Mouse (Mus musculus) mesoderm, embryonic 11.5 days (tissue): ENCODE data around the gene Slc19a2.
A peak's percentile ranks its signal among the peaks of the same experiment; 100 is the strongest.
"Not testable (repeated sequence)": the region's sequence is repeated elsewhere in the genome, so short reads cannot be mapped to it uniquely, and the experiment has no call there.

Experiments used
- DNase-seq: peaks from one replicate; pipeline ENCODE4 v3.0.0-alpha.2; 2012; ENCODE audit warnings: low read depth, low spot score

Slc19a2 gene

GRCm38 (mm10) chr1:164248465-164249331 is at the start of gene Slc19a2:
Gene Slc19a2, plus strand, starts transcription at chr1:164249046.
- DNase-seq, result peak; percentile 97

GRCm38 (mm10) chr1:164199551-164199950 is 49.3 kb upstream of the Slc19a2 start:
- no peak for DNase-seq

GRCm38 (mm10) chr1:164208437-164208836 is 40.4 kb upstream of the Slc19a2 start:
- no peak for DNase-seq

GRCm38 (mm10) chr1:164210899-164211298 is 37.9 kb upstream of the Slc19a2 start:
- no peak for DNase-seq

GRCm38 (mm10) chr1:164212686-164213085 is 36.2 kb upstream of the Slc19a2 start:
- DNase-seq, result no peak

- DNase-seq, result no peak
These were observed 34.7 kb upstream of the Slc19a2 start for GRCm38 (mm10) chr1:164214190-164214589.

GRCm38 (mm10) chr1:164215097-164215496 is 33.7 kb upstream of the Slc19a2 start:
- no peak for DNase-seq

- no peak for DNase-seq
These were observed 33.3 kb upstream of the Slc19a2 start for GRCm38 (mm10) chr1:164215540-164215939.

- DNase-seq, result no peak
These were observed 30.8 kb upstream of the Slc19a2 start for GRCm38 (mm10) chr1:164217791-164218685.

GRCm38 (mm10) chr1:164220261-164220660 is 28.6 kb upstream of the Slc19a2 start:
- DNase-seq, result no peak

GRCm38 (mm10) chr1:164223089-164223488 is 25.8 kb upstream of the Slc19a2 start:
- no peak for DNase-seq

- DNase-seq, result not testable (repeated sequence)
These were observed 16.8 kb upstream of the Slc19a2 start for GRCm38 (mm10) chr1:164231937-164232570.

- no peak for DNase-seq
These were observed 15.4 kb upstream of the Slc19a2 start for GRCm38 (mm10) chr1:164233447-164233846.

- DNase-seq, result no peak
These were observed 13.8 kb upstream of the Slc19a2 start for GRCm38 (mm10) chr1:164235078-164235477.

- DNase-seq, result no peak
These were observed 12.8 kb upstream of the Slc19a2 start for GRCm38 (mm10) chr1:164236078-164236477.

- DNase-seq, result no peak
These were observed 7.4 kb upstream of the Slc19a2 start for GRCm38 (mm10) chr1:164241494-164241893.

- no peak for DNase-seq
These were observed 6.0 kb upstream of the Slc19a2 start for GRCm38 (mm10) chr1:164242809-164243208.

GRCm38 (mm10) chr1:164247442-164247841 is 1.4 kb upstream of the Slc19a2 start:
- DNase-seq, result no peak

GRCm38 (mm10) chr1:164247971-164248370 is 875 bp upstream of the Slc19a2 start:
- DNase-seq, result no peak

GRCm38 (mm10) chr1:164249332-164249711 is 476 bp downstream of the Slc19a2 start:
- DNase-seq, result peak; percentile 23

GRCm38 (mm10) chr1:164250391-164251150 is 1.7 kb downstream of the Slc19a2 start:
- peak; percentile 41 for DNase-seq
